Mouse (Mus musculus): Measurements from ENCODE around the gene March11.

- TF ChIP-seq EP300 (IDR thresholded peaks at IDR 0.05; ENCODE audit: low read depth) (no peak), CTCF (IDR thresholded peaks at IDR 0.05; ENCODE audit: low read depth) (no peak)
These were observed 71.0 kb downstream of the March11 start for GRCm38 (mm10) chr15:26379831-26380230.
